Mouse (Mus musculus): ENCODE measurements around the gene Dtnb. TPM values are rescaled to one million over a fixed set of nuclear protein-coding genes. Genes with fewer than 3 reads are reported as not detected.
"Not testable (repeated sequence)": the region's sequence is repeated elsewhere in the genome, so short reads cannot be mapped to it uniquely, and the experiment has no call there.

Gene Dtnb
- polyA plus RNA-seq, 1 experiment from 2014 or later, result 47.2 TPM

DNA sequence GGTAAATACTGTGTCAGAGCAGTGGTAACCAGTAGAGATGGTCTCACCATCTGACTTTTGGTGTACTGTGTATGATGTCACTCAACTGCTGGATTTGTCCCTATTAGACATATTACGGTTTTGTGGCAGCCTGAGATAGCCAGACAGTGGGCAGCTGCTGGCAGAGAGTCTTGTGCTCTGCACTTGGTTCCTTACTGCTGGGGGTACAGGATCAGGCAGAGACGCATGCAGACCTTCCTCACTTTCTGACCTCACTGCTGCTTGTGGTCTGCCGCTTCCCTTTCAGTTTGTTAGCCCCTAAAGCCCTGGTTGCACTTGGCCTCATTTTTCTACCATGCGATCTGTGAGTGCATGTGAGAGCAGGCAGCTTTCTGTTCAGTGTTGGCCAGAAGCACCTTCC lies 98.9 kb downstream of the Dtnb start:
- WGBS, result 80% methylated on average over 4 of the region's 4 CpGs

DNA sequence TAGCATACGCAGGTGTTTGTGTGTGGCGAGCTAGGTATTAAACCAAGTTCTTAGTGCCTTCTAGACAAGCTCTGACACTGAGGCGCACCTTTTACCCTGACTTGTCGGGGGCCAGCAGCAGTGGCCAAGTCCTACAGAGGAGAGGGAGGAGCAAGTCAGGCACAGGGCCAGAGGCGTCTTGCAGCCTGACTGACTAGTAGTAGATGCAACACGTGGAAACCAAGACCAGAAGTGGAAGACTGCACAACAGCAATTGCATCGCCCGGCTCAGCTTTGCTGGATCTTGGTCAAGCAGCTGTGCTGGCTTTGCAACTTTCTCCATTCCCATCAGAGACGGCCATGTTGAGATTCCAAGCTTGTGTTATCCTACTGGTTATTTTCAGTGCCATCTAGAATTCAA lies 100.6 kb downstream of the Dtnb start:
- Histone ChIP-seq H3K9ac (no peak overlapping the region), H3K4me3 (replicated peaks) (no peak overlapping the region), H3K27ac (no peak overlapping the region), H3K36me3 (peaks cover 6% of the 10 kb centered on the region; the same call in 1 of the 2 replicates), H3K4me1 (no peaks in the 10 kb centered on the region), H3K4me2 (no peak overlapping the region), H3K9me3 (replicated peaks) (no peaks in the 10 kb centered on the region), H3K27me3 (no peaks in the 10 kb centered on the region)
- no peak for ATAC-seq (replicated peaks; ENCODE audit: low FRiP score)
- 84% methylated on average over 9 of the region's 9 CpGs for WGBS

More for the DNA sequence above, 98.9 kb downstream of the Dtnb start:
- Histone ChIP-seq H3K27ac (no peak overlapping the region), H3K9ac (no peak overlapping the region), H3K4me3 (replicated peaks) (no peak overlapping the region), H3K4me2 (no peak overlapping the region), H3K4me1 (no peaks in the 10 kb centered on the region), H3K27me3 (no peaks in the 10 kb centered on the region), H3K36me3 (peaks cover 6% of the 10 kb centered on the region; the same call in 1 of the 2 replicates), H3K9me3 (replicated peaks) (no peaks in the 10 kb centered on the region)
- no peak for ATAC-seq (replicated peaks; ENCODE audit: low FRiP score)

DNA sequence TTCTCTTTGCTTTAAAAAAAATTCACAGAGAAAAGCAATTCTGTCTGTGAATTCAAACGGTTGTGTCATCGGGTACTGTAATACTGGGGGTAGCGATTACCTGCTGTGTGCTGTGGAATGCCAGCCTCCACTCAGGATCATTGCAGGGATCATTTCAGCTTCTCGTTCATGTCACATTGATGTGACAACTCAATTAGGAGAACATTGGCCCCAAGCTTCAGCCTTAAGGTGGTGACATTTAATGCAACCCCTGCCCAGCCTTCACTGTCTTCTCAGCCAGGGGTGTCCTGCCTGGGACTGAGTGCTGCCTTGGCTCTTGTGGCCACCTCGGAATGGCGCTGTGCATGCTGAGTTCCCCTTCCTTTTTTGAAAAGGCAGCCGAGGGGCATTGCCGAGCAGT lies 101.7 kb downstream of the Dtnb start:
- Histone ChIP-seq H3K9me3 (replicated peaks) (no peaks in the 10 kb centered on the region), H3K27ac (no peak overlapping the region), H3K4me1 (no peaks in the 10 kb centered on the region), H3K9ac (no peak overlapping the region), H3K4me2 (no peak overlapping the region), H3K36me3 (peaks cover 6% of the 10 kb centered on the region; the same call in 1 of the 2 replicates), H3K4me3 (replicated peaks) (no peak overlapping the region), H3K27me3 (no peaks in the 10 kb centered on the region)
- no peak for ATAC-seq (replicated peaks; ENCODE audit: low FRiP score)
- WGBS, result 81% methylated on average over 8 of the region's 8 CpGs

DNA sequence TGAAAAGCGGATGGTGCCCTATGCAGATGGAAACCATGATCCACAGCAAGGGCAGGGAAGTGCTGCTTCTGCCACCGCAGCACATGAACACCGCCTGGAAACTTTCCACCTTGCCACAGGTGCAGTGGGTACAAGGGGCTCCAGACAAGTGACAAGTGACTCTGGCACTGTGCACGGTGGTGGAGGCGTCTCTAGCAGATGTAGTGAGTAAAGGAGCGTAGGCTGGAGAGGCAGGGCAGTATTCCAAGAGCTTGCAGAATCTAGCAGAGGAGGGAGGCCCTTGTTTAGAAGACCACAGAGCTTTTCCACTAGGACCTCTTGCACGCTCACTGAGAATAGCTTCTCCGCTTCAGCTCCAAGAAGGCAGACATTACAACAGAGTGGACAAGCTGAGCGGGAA lies 102.7 kb downstream of the Dtnb start:
- no peak overlapping the region for H3K27ac ChIP-seq
- H3K9me3 ChIP-seq (replicated peaks), result no peaks in the 10 kb centered on the region
- H3K4me3 ChIP-seq (replicated peaks), result no peak overlapping the region
- no peak overlapping the region for H3K9ac ChIP-seq
- no peak overlapping the region for H3K4me2 ChIP-seq
- 91% methylated on average over 9 of the region's 9 CpGs for WGBS
- 0 out of 2 replicates have a peak, but pooled peaks cover 3% of the 10 kb centered on the region for H3K36me3 ChIP-seq
- no peaks in the 10 kb centered on the region for H3K4me1 ChIP-seq
- ATAC-seq (replicated peaks; ENCODE audit: low FRiP score), result no peak
- no peaks in the 10 kb centered on the region for H3K27me3 ChIP-seq

- no peak overlapping the region for H3K4me2 ChIP-seq
- H3K4me1 ChIP-seq, result no peaks in the 10 kb centered on the region
- H3K9me3 ChIP-seq (replicated peaks), result no peaks in the 10 kb centered on the region
- H3K27me3 ChIP-seq, result no peaks in the 10 kb centered on the region
- H3K4me3 ChIP-seq (replicated peaks), result no peak overlapping the region
- ATAC-seq (replicated peaks; ENCODE audit: low FRiP score), result no peak
- 89% methylated on average over 5 of the region's 5 CpGs for WGBS
- H3K27ac ChIP-seq, result no peak overlapping the region
- H3K9ac ChIP-seq, result no peak overlapping the region
- H3K36me3 ChIP-seq, result no peaks in the 10 kb centered on the region
Observed at GRCm38 (mm10) chr12:3680721-3681120, 108.5 kb downstream of the Dtnb start.

GRCm38 (mm10) chr12:3683041-3683440 lies 110.9 kb downstream of the Dtnb start:
- Histone ChIP-seq H3K9ac (no peak overlapping the region), H3K9me3 (replicated peaks) (no peaks in the 10 kb centered on the region), H3K36me3 (no peaks in the 10 kb centered on the region), H3K27ac (no peak overlapping the region), H3K27me3 (no peaks in the 10 kb centered on the region), H3K4me3 (replicated peaks) (no peak overlapping the region), H3K4me2 (no peak overlapping the region), H3K4me1 (no peaks in the 10 kb centered on the region)
- no peak for ATAC-seq (replicated peaks; ENCODE audit: low FRiP score)
- WGBS, result 87% methylated on average over 8 of the region's 8 CpGs

- H3K4me2 ChIP-seq, result no peak overlapping the region
- 73% methylated on average over 7 of the region's 7 CpGs for WGBS
- no peaks in the 10 kb centered on the region for H3K36me3 ChIP-seq
- no peak overlapping the region for H3K4me3 ChIP-seq (replicated peaks)
- ATAC-seq (replicated peaks; ENCODE audit: low FRiP score), result no peak
- no peaks in the 10 kb centered on the region for H3K4me1 ChIP-seq
- H3K27me3 ChIP-seq, result no peaks in the 10 kb centered on the region
- no peak overlapping the region for H3K27ac ChIP-seq
- H3K9me3 ChIP-seq (replicated peaks), result no peaks in the 10 kb centered on the region
- no peak overlapping the region for H3K9ac ChIP-seq
Observed at GRCm38 (mm10) chr12:3686419-3686940, 114.3 kb downstream of the Dtnb start.

DNA sequence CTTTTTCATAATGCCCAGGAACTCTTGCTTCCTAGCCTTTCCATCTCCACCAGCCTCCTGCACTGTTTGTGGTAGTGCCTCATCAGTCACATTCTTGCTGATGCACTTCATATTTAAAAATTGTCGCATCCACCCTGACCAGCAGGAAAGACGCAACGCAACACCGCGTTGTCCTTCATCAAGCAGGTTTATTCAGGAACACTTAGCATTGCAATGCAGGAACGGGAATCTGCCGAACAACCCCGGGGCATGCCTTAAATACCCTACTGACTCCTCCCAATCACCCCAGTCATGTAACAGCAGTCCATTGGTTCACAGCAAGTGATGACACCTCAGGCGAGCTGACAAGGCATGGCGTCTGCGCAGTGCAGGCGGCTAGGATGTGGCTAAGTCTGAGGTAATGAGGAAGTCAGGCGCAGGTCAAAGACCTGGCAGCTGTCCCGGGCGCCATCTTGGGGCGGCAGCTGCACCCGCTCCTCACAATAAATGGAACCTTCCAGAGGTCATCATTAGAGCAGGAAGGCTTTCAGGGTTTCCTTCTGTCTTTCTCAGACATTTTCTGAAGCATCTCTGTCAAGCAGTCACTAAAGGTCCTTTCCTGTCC lies 118.8 kb downstream of the Dtnb start:
- H3K4me1 ChIP-seq, result not testable (repeated sequence)
- WGBS, result 93% methylated on average over 17 of the region's 17 CpGs

GRCm38 (mm10) chr12:3692795-3693392 lies 120.7 kb downstream of the Dtnb start:
- Histone ChIP-seq H3K9me3 (replicated peaks) (no peaks in the 10 kb centered on the region), H3K27ac (no peak overlapping the region), H3K9ac (no peak overlapping the region), H3K4me2 (no peak overlapping the region), H3K4me3 (replicated peaks) (no peak overlapping the region), H3K36me3 (peaks cover 7% of the 10 kb centered on the region; the same call in 1 of the 2 replicates), H3K4me1 (no peaks in the 10 kb centered on the region), H3K27me3 (no peaks in the 10 kb centered on the region)
- 86% methylated on average over 6 of the region's 6 CpGs for WGBS
- no peak for ATAC-seq (replicated peaks; ENCODE audit: low FRiP score)

More for the DNA sequence above, 118.8 kb downstream of the Dtnb start:
- H3K4me3 ChIP-seq (replicated peaks); H3K4me2 ChIP-seq; H3K36me3 ChIP-seq; H3K27me3 ChIP-seq; H3K27ac ChIP-seq; ATAC-seq (replicated peaks; ENCODE audit: low FRiP score); H3K9ac ChIP-seq; H3K9me3 ChIP-seq (replicated peaks): not testable (repeated sequence)

DNA sequence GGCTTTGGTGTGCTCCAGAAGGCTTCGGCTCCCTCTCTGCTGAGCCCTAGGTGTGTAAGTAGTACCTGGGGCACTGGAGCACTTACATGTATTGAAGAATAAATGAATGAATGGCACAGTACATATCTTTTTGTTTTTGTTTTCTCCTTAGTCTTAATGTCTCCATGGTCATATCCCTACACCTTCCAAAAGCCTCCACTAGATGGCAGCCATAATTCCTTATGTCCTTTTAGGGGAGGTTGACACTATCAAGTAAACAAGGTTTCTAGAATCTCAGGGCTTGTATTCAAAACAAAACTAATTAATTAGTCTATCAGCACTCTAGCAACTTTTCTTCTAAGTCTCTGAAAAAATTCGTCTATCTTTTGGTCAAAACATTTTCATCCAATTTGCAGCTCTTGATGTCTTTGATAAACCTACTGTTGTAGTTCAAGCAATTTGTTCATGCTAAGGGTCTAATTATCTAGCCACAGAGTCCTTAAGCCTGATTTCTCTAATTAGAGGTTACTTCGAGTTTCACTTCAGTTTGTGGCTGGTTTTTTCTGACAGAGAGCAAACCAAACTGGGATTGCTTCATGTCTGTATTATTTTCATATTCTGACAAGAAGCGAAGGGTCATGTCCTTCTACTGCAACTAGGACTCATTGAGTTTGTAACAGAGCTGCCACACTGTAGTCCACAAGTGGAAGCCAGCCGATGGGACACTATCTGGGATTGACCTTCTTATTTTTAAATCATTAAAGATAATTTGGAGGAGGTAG lies 123.7 kb downstream of the Dtnb start:
- no peak overlapping the region for H3K4me2 ChIP-seq
- H3K27ac ChIP-seq, result no peak overlapping the region
- no peak for ATAC-seq (replicated peaks; ENCODE audit: low FRiP score)
- H3K27me3 ChIP-seq, result no peaks in the 10 kb centered on the region
- no peak overlapping the region for H3K4me3 ChIP-seq (replicated peaks)
- no peaks in the 10 kb centered on the region for H3K4me1 ChIP-seq
- no peak overlapping the region for H3K9ac ChIP-seq
- H3K9me3 ChIP-seq (replicated peaks), result no peaks in the 10 kb centered on the region
- H3K36me3 ChIP-seq, result peaks cover 9% of the 10 kb centered on the region; the same call in 1 of the 2 replicates
- 65% methylated on average over 5 of the region's 5 CpGs for WGBS

GRCm38 (mm10) chr12:3700503-3700902 lies 128.3 kb downstream of the Dtnb start:
- H3K27me3 ChIP-seq, result no peaks in the 10 kb centered on the region
- peaks cover 7% of the 10 kb centered on the region; the same call in 1 of the 2 replicates for H3K36me3 ChIP-seq
- no peaks in the 10 kb centered on the region for H3K4me1 ChIP-seq
- H3K27ac ChIP-seq, result no peak overlapping the region
- no peak overlapping the region for H3K4me3 ChIP-seq (replicated peaks)
- 85% methylated on average over 4 of the region's 4 CpGs for WGBS
- no peak overlapping the region for H3K4me2 ChIP-seq
- no peak for ATAC-seq (replicated peaks; ENCODE audit: low FRiP score)
- H3K9ac ChIP-seq, result no peak overlapping the region
- no peaks in the 10 kb centered on the region for H3K9me3 ChIP-seq (replicated peaks)

GRCm38 (mm10) chr12:3702903-3703302 lies 130.7 kb downstream of the Dtnb start:
- Histone ChIP-seq H3K36me3 (0 out of 2 replicates have a peak, but pooled peaks cover 3% of the 10 kb centered on the region), H3K9ac (no peak overlapping the region), H3K4me3 (replicated peaks) (no peak overlapping the region), H3K4me1 (no peaks in the 10 kb centered on the region), H3K27me3 (no peaks in the 10 kb centered on the region), H3K9me3 (replicated peaks) (no peaks in the 10 kb centered on the region), H3K4me2 (no peak overlapping the region), H3K27ac (no peak overlapping the region)
- no peak for ATAC-seq (replicated peaks; ENCODE audit: low FRiP score)
- WGBS, result 89% methylated on average over 7 of the region's 7 CpGs

All from kidney, embryonic 15.5 days (tissue).